Mouse (Mus musculus) stomach, embryonic 16.5 days (tissue): Measurements from ENCODE around the gene Tceal8. TPM values are rescaled to one million over a fixed set of nuclear protein-coding genes. Genes with fewer than 3 reads are reported as not detected.

Experiments used
- ATAC-seq: fragments of 200-750 bp; cut with Nextera tagmentation; 2 replicates; pipeline ENCODE4 v1.8.0; 2017; ENCODE audit warnings: moderate number of reproducible peaks, moderate TSS enrichment; ENCODE audit not compliant: insufficient read depth, low FRiP score
- H3K27ac ChIP-seq: fragments of 300-500 bp; sonication (generic); 2 replicates; pipeline ENCODE4 v1.5.1; 2014; ENCODE audit warnings: low read length
- H3K27me3 ChIP-seq: fragments of 300-500 bp; sonication (generic); 2 replicates; pipeline ENCODE4 v1.6.1; 2014; ENCODE audit warnings: low read length, control low read depth, mixed read lengths; ENCODE audit not compliant: control insufficient read depth, insufficient read depth
- H3K36me3 ChIP-seq: fragments of 300-500 bp; sonication (generic); 2 replicates; pipeline ENCODE4 v1.6.1; 2014; ENCODE audit warnings: low read length; ENCODE audit not compliant: control insufficient read depth, insufficient read depth
- H3K4me1 ChIP-seq: fragments of 300-500 bp; sonication (generic); 2 replicates; pipeline ENCODE4 v1.6.1; 2014; ENCODE audit warnings: low read length, control low read depth, mixed read lengths; ENCODE audit not compliant: control insufficient read depth, insufficient read depth
- H3K4me2 ChIP-seq: fragments of 300-500 bp; sonication (generic); 2 replicates; pipeline ENCODE4 v1.6.1; 2014; ENCODE audit warnings: low read depth, low read length, mixed read lengths
- H3K4me3 ChIP-seq: fragments of 300-500 bp; sonication (generic); replicated peaks from 2 replicates; pipeline ENCODE4 v1.5.1; 2014; ENCODE audit warnings: mild to moderate bottlenecking, low read length
- H3K9ac ChIP-seq: fragments of 300-500 bp; sonication (generic); 2 replicates; pipeline ENCODE4 v1.6.1; 2014; ENCODE audit warnings: low read length
- H3K9me3 ChIP-seq: fragments of 300-500 bp; sonication (generic); replicated peaks from 2 replicates; pipeline ENCODE4 v1.6.1; 2016; ENCODE audit warnings: low read length, control low read depth; ENCODE audit not compliant: control insufficient read depth
- WGBS: fragments of 180-500 bp; shearing (Covaris S2); extraction: QIAGEN DNeasy Blood & Tissue Kit; methylation state at CpG from one replicate; pipeline ENCODE4 v1.1.7; 2014; 5-methylcytosine and 5-hydroxymethylcytosine counted together
- polyA plus RNA-seq: library from polyadenylated mRNA; unstranded; fragments of >200 nt; fragmentation: Nextera tagmentation; extraction: Ambion mirVana; gene quantifications from 2 replicates; pipeline ENCODE4 v1.2.1, GENCODE M21; 2015

The Tceal8 gene
- polyA plus RNA-seq, 1 experiment from 2014 or later: 201 TPM

DNA sequence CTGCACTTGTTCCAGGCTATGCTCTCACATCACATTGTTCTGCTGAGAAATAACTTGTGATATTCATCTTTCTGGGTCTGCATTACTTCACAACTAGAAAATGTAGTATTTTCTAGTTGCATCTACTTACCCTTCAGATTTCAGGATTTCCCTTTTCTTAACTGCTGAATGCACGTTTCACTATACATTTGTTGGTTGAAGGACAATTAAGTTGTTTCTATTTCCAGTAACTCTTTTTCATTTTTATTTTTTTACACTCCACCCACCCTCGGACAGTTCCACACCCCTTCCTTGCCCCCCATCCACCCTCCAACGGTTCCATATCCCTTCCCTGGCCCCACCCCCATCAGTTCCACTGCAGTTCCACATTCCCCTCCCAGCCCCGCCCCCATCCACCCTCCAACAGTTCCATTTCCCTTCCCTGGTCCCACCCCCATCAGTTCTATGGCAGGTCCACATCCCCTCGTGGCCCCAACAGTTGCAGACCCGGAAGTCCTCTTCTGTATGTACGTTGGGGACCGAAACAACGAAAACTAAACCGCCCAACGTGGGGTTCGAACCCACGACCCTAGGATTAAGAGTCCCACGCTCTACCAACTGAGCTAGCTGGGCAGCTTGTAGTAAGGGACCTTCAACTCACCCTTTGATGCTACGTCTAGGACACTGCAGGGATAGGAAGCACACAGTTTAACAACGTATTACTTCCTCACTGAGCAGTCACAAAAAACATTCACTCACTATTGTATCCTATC lies 23.2 kb upstream of the Tceal8 start:
- Histone ChIP-seq H3K4me3 (no peak overlapping the region), H3K4me2 (no peak overlapping the region), H3K9me3 (no peaks in the 10 kb centered on the region), H3K36me3 (no peaks in the 10 kb centered on the region), H3K27ac (no peak overlapping the region), H3K9ac (no peak overlapping the region), H3K4me1 (no peaks in the 10 kb centered on the region), H3K27me3 (no peaks in the 10 kb centered on the region; the same call in 1 of the 2 replicates)
- 76% methylated on average over 16 of the region's 16 CpGs for whole genome bisulfite sequencing
- ATAC-seq: no peak

DNA sequence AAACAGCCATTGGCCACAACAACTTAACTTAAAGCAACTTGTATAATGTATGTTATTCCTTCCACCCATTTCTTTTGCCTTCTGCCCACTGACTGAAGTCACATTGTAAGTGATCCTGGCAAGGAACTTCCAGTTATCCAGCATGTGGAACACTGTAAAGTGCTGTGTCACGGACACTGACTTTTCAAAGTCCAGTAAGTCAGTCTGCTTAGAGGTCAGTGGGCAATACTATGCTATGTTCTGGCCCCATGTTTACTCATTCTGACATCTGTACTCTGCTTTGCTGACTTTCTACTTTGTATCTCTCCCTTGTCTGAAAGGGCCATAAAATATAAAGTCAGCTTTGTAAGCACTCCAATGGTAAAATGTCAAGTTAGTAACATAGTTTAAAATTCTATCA lies 11.0 kb upstream of the Tceal8 start:
- no peaks in the 10 kb centered on the region for H3K27me3 ChIP-seq

DNA sequence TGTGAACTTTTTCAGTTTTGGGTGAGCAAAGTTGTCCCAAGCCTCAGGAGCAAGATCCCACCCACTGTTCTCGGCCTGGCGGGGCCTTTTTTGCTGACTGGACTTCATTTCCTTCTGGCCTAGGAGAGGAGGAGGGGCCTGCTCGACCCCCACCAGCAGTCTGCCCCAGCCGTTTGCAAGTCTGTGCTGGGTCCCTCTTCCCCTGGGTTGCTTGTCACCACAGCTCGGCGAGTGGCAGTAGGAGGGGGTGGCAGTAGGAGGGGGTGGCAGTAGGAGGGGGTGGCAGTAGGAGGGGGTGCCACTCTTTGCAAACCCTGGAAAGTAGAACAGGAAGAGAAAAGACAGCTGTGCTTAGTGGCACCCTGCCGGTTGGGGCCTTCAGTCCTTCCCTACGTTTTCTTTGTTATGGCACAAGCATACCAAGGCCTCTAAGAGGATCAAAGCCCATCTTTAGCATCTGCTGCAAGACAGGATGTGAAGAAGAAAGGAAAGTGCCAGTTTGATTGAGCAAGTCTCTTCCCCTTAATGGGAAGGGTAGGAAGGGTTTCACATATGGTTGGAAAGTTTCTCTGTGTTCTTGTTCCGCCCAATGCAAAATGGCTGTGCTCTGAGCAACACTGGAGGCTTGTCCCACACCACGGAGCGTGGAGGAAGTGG lies 8.9 kb upstream of the Tceal8 start:
- ATAC-seq: no peak
- 31% methylated on average over 11 of the region's 11 CpGs for WGBS
- H3K36me3 ChIP-seq: no peaks in the 10 kb centered on the region
- H3K4me1 ChIP-seq: no peaks in the 10 kb centered on the region
- H3K9me3 ChIP-seq: no peaks in the 10 kb centered on the region
- H3K9ac ChIP-seq: no peak overlapping the region
- H3K27me3 ChIP-seq: no peaks in the 10 kb centered on the region
- H3K4me3 ChIP-seq: no peak overlapping the region
- no peak overlapping the region for H3K4me2 ChIP-seq
- H3K27ac ChIP-seq: no peak overlapping the region

More for the DNA sequence above, 11.0 kb upstream of the Tceal8 start:
- H3K9ac ChIP-seq: no peak overlapping the region
- 73% methylated on average over 1 of the region's 1 CpGs for WGBS
- no peak for ATAC-seq
- no peaks in the 10 kb centered on the region for H3K36me3 ChIP-seq
- no peak overlapping the region for H3K27ac ChIP-seq
- no peak overlapping the region for H3K4me2 ChIP-seq
- H3K4me3 ChIP-seq: no peak overlapping the region
- no peaks in the 10 kb centered on the region for H3K9me3 ChIP-seq
- H3K4me1 ChIP-seq: no peaks in the 10 kb centered on the region

DNA sequence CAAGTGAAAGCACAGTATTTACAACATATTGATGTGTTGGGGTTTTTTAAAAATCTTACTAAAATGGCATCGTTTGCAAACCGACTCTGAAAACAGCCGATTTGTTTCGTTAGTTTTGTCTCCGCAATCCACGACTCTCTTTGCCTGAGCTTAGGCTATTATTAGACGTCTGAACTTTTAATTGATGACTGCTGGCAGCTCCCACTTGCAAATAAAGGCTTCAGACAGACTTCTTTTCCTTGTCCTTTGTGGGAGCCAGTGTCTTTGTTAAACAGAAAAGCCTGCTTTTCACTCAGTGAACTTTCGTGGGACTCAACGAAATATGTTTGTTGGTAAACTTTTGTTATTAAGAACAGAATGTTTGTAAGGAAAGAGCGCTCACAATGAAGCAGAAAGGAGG lies 644 bp upstream of the Tceal8 start:
- H3K4me3 ChIP-seq: peak overlapping the region; percentile 66
- H3K27ac ChIP-seq: no peak overlapping the region; the same call in 1 of the 2 replicates
- H3K4me1 ChIP-seq: no peaks in the 10 kb centered on the region
- H3K36me3 ChIP-seq: no peaks in the 10 kb centered on the region
- no peaks in the 10 kb centered on the region for H3K27me3 ChIP-seq
- H3K9ac ChIP-seq: peak overlapping the region; percentile 37
- no peak for ATAC-seq
- no peaks in the 10 kb centered on the region for H3K9me3 ChIP-seq
- WGBS: 25% methylated on average over 10 of the region's 10 CpGs
- peak overlapping the region; percentile 49 for H3K4me2 ChIP-seq

DNA sequence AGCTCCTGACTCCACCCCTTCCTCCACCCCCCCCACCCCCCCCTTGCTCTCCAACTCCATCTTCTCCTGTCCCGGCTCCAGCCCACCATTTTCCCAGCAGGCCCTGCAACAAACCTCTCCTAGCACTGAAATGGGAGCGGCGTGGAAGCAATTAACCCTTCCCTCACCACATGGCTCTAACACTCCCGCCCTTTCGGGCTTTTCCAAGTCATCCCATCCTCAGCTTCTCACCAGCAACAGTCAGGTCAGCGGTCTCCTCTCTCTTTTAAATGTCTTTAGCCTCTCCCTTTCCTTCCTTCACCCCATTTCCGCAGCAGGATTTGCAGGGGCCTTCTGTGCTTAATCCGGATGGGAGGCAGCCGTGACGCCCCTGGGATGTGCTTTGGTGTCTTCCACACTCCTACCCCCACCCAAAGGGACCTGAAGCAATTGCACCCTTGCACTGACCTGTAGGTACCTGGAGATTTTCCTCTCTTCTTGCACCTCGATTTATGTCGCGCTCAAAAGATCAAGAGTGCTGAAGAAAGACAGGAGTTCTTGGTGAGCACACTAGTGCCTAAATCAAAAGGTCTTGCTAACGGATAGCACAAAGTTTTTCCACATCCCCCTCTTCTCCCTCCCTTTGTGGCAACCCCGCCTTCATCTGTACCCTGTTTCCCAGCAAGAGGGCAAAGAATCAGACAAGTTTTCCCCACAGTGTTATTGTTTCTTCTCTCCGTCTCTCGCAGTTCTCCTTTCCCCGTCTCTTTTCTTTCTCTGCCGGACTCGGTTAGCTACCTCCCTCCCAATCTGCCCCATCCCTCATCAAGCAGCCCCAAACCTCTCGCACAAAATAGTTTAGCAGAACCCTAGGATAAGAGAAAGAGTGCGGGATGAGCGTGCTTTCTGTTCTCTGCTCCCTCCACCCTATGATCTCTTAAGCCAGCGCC lies 689 bp downstream of the Tceal8 start:
- peak overlapping the region; percentile 66 for H3K4me3 ChIP-seq
- peak; percentile 69 for ATAC-seq
- peak overlapping the region; percentile 82 for H3K9ac ChIP-seq
- no peaks in the 10 kb centered on the region for H3K9me3 ChIP-seq
- no peaks in the 10 kb centered on the region for H3K4me1 ChIP-seq
- WGBS: 14% methylated on average over 24 of the region's 24 CpGs
- peak overlapping the region; percentile 50 for H3K4me2 ChIP-seq
- peak overlapping the region; percentile 95 for H3K27ac ChIP-seq
- no peaks in the 10 kb centered on the region for H3K36me3 ChIP-seq
- no peaks in the 10 kb centered on the region for H3K27me3 ChIP-seq

DNA sequence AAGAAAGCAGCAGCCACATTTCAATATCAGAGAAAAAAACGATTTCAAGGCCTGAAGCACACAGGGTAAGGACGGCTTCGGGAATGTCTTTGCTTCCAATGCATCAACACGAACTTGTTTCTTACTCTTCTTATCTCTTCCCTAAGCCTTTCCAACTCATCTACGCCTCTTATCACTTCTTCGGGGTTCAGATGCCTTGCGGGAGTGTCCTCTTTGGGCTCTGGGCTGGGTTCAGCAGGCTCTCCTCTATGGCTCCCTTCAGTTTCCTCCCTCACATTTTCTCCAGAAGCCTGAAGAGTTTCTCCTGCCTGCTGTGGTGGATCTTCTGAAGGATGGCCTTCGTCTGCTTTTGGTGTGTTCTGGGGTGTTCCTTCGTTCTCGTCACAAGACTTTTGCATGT lies 1.5 kb downstream of the Tceal8 start:
- Histone ChIP-seq H3K4me3 (peak overlapping the region; percentile 66), H3K36me3 (no peaks in the 10 kb centered on the region), H3K27ac (peak overlapping the region; percentile 14; the same call in 1 of the 2 replicates), H3K9ac (no peak overlapping the region; the same call in 1 of the 2 replicates), H3K4me2 (peak overlapping the region; percentile 50), H3K27me3 (no peaks in the 10 kb centered on the region), H3K4me1 (no peaks in the 10 kb centered on the region), H3K9me3 (no peaks in the 10 kb centered on the region)
- ATAC-seq: no peak
- WGBS: 42% methylated on average over 10 of the region's 10 CpGs

DNA sequence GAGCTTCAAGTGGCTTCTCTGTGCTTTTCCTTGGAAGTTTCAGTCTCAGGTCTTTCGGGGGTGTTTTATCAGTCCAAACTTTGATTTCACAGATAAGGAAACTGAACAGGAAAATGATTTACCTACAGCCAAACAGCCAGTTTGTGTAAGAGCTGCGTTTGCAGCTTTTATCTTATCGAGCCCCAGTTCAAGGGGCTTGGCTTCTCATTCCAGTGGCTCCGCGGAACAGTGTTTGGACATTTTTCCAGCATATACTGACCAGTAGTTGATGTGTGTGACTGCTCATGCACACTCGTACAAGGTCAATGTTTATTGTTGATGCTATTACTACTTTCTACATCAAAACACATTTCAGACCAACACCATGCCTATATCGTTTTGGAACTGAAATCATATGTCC lies 27.9 kb downstream of the Tceal8 start:
- no peak overlapping the region for H3K27ac ChIP-seq
- WGBS: 45% methylated on average over 7 of the region's 7 CpGs
- no peaks in the 10 kb centered on the region for H3K9me3 ChIP-seq
- no peaks in the 10 kb centered on the region; the same call in 1 of the 2 replicates for H3K27me3 ChIP-seq
- ATAC-seq: no peak
- H3K4me2 ChIP-seq: no peak overlapping the region
- no peak overlapping the region for H3K9ac ChIP-seq
- no peaks in the 10 kb centered on the region for H3K36me3 ChIP-seq
- H3K4me3 ChIP-seq: no peak overlapping the region
- no peaks in the 10 kb centered on the region for H3K4me1 ChIP-seq

DNA sequence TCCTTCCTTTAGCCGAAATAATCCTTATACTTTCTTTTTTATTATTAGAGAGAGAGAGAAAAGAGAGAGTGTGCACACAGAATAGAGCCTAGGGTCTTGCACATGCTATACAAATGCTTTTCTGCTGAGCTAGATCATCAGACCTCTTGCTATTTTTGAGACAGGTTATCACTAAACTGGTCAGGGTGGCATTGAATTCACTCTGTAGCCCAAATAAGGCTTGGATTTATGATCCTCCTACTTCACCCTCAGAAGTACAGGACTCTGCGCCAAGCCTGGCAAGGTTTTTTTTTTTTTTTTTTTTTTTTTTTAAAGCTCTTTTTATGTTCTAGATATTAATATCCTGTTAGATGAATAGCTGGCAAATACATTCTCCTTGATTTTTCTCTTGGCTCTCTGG lies 28.4 kb downstream of the Tceal8 start:
- no peak overlapping the region for H3K9ac ChIP-seq
- no peak overlapping the region for H3K4me2 ChIP-seq
- 72% methylated on average over 2 of the region's 2 CpGs for WGBS
- H3K4me3 ChIP-seq: no peak overlapping the region
- no peaks in the 10 kb centered on the region for H3K4me1 ChIP-seq
- no peak for ATAC-seq
- H3K27ac ChIP-seq: no peak overlapping the region
- H3K27me3 ChIP-seq: no peaks in the 10 kb centered on the region; the same call in 1 of the 2 replicates
- no peaks in the 10 kb centered on the region for H3K9me3 ChIP-seq
- H3K36me3 ChIP-seq: no peaks in the 10 kb centered on the region
